Mouse (Mus musculus): ENCODE measurements around the gene Mamld1. TPM values are rescaled to one million over a fixed set of nuclear protein-coding genes. Genes with fewer than 3 reads are reported as not detected.
"Not testable (repeated sequence)": the region's sequence is repeated elsewhere in the genome, so short reads cannot be mapped to it uniquely, and the experiment has no call there.

Gene Mamld1
- polyA plus RNA-seq (2012; rRNA removed): 2.6 and 3.8 TPM in 2 replicates

GRCm38 (mm10) chrX:71049864-71050576, at the start of gene Mamld1:
Gene Mamld1 (plus strand): TSS chrX:71050256.
- peaks cover 2% of the 10 kb centered on the region; the same call in 1 of the 2 replicates for H3K27me3 ChIP-seq (ENCODE audit: control insufficient read depth, insufficient read depth, low read length)
- H3K27ac ChIP-seq (ENCODE audit: insufficient read depth, low read length): peak within 1 kb of the TSS; percentile 47; the same call in 1 of the 2 replicates
- WGBS: 23% methylated on average over 50 of the region's 50 CpGs
- TF ChIP-seq CTCF (IDR thresholded peaks at IDR 0.05; ENCODE audit: extremely low read depth, insufficient read depth, insufficient read length, insufficient replicate concordance) (no peak), POLR2A (IDR thresholded peaks at IDR 0.05; ENCODE audit: low read depth, low read length) (no peak)
- H3K4me1 ChIP-seq (ENCODE audit: control insufficient read depth, insufficient read depth, insufficient read length): peaks cover 2% of the 10 kb centered on the region; the same call in 1 of the 2 replicates
- H3K4me3 ChIP-seq (ENCODE audit: extremely low read depth, insufficient read depth, insufficient read length): peak within 1 kb of the TSS; percentile 40; the same call in 1 of the 2 replicates
- no peaks in the 10 kb centered on the region for H3K36me3 ChIP-seq (ENCODE audit: control insufficient read depth, insufficient read depth, low read length)
- no peak for DNase-seq (ENCODE audit: low read depth in 1 of 2, low spot score in 2 of 2)

GRCm38 (mm10) chrX:71024718-71025117, 25.3 kb upstream of the Mamld1 start:
- Histone ChIP-seq H3K4me3 (ENCODE audit: extremely low read depth, insufficient read depth, insufficient read length) (no peak overlapping the region), H3K4me1 (ENCODE audit: control insufficient read depth, insufficient read depth, insufficient read length) (no peaks in the 10 kb centered on the region), H3K27me3 (ENCODE audit: control insufficient read depth, insufficient read depth, low read length) (no peaks in the 10 kb centered on the region), H3K36me3 (ENCODE audit: control insufficient read depth, insufficient read depth, low read length) (no peaks in the 10 kb centered on the region), H3K27ac (ENCODE audit: insufficient read depth, low read length) (no peak overlapping the region)
- no peak for DNase-seq (ENCODE audit: low read depth in 1 of 2, low spot score in 2 of 2)
- TF ChIP-seq POLR2A (IDR thresholded peaks at IDR 0.05; ENCODE audit: low read depth, low read length): no peak
- TF ChIP-seq CTCF (IDR thresholded peaks at IDR 0.05; ENCODE audit: extremely low read depth, insufficient read depth, insufficient read length, insufficient replicate concordance): no peak

GRCm38 (mm10) chrX:71028007-71028406, 22.0 kb upstream of the Mamld1 start:
- no peaks in the 10 kb centered on the region for H3K36me3 ChIP-seq (ENCODE audit: control insufficient read depth, insufficient read depth, low read length)
- TF ChIP-seq CTCF (IDR thresholded peaks at IDR 0.05; ENCODE audit: extremely low read depth, insufficient read depth, insufficient read length, insufficient replicate concordance) (no peak), POLR2A (IDR thresholded peaks at IDR 0.05; ENCODE audit: low read depth, low read length) (no peak)
- no peaks in the 10 kb centered on the region for H3K4me1 ChIP-seq (ENCODE audit: control insufficient read depth, insufficient read depth, insufficient read length)
- 80% methylated on average over 4 of the region's 4 CpGs for WGBS
- H3K27ac ChIP-seq (ENCODE audit: insufficient read depth, low read length): no peak overlapping the region
- H3K4me3 ChIP-seq (ENCODE audit: extremely low read depth, insufficient read depth, insufficient read length): no peak overlapping the region
- H3K27me3 ChIP-seq (ENCODE audit: control insufficient read depth, insufficient read depth, low read length): no peaks in the 10 kb centered on the region
- DNase-seq (ENCODE audit: low read depth in 1 of 2, low spot score in 2 of 2): no peak

GRCm38 (mm10) chrX:71028976-71029375, 21.1 kb upstream of the Mamld1 start:
- H3K27ac ChIP-seq (ENCODE audit: insufficient read depth, low read length); H3K4me3 ChIP-seq (ENCODE audit: extremely low read depth, insufficient read depth, insufficient read length); H3K4me1 ChIP-seq (ENCODE audit: control insufficient read depth, insufficient read depth, insufficient read length); H3K36me3 ChIP-seq (ENCODE audit: control insufficient read depth, insufficient read depth, low read length); DNase-seq (ENCODE audit: low read depth in 1 of 2, low spot score in 2 of 2); H3K27me3 ChIP-seq (ENCODE audit: control insufficient read depth, insufficient read depth, low read length): not testable (repeated sequence)
- WGBS: 93% methylated on average over 1 of the region's 1 CpGs

- WGBS: 32% methylated on average over 26 of the region's 26 CpGs
- DNase-seq (ENCODE audit: low read depth in 1 of 2, low spot score in 2 of 2): no peak
- peak overlapping the region; percentile 47; the same call in 1 of the 2 replicates for H3K27ac ChIP-seq (ENCODE audit: insufficient read depth, low read length)
- no peaks in the 10 kb centered on the region for H3K36me3 ChIP-seq (ENCODE audit: control insufficient read depth, insufficient read depth, low read length)
- peaks cover 2% of the 10 kb centered on the region; the same call in 1 of the 2 replicates for H3K27me3 ChIP-seq (ENCODE audit: control insufficient read depth, insufficient read depth, low read length)
- TF ChIP-seq CTCF (IDR thresholded peaks at IDR 0.05; ENCODE audit: extremely low read depth, insufficient read depth, insufficient read length, insufficient replicate concordance) (no peak), POLR2A (IDR thresholded peaks at IDR 0.05; ENCODE audit: low read depth, low read length) (no peak)
- peak overlapping the region; percentile 40; the same call in 1 of the 2 replicates for H3K4me3 ChIP-seq (ENCODE audit: extremely low read depth, insufficient read depth, insufficient read length)
- H3K4me1 ChIP-seq (ENCODE audit: control insufficient read depth, insufficient read depth, insufficient read length): peaks cover 2% of the 10 kb centered on the region; the same call in 1 of the 2 replicates
These were observed 738 bp downstream of the Mamld1 start for GRCm38 (mm10) chrX:71050677-71051311.

- WGBS: 37% methylated on average over 30 of the region's 30 CpGs
- Histone ChIP-seq H3K36me3 (ENCODE audit: control insufficient read depth, insufficient read depth, low read length) (no peaks in the 10 kb centered on the region), H3K27me3 (ENCODE audit: control insufficient read depth, insufficient read depth, low read length) (peaks cover 2% of the 10 kb centered on the region; the same call in 1 of the 2 replicates), H3K4me3 (ENCODE audit: extremely low read depth, insufficient read depth, insufficient read length) (peak overlapping the region; percentile 40; the same call in 1 of the 2 replicates), H3K4me1 (ENCODE audit: control insufficient read depth, insufficient read depth, insufficient read length) (peaks cover 2% of the 10 kb centered on the region; the same call in 1 of the 2 replicates), H3K27ac (ENCODE audit: insufficient read depth, low read length) (peak overlapping the region; percentile 47; the same call in 1 of the 2 replicates)
- no peak for DNase-seq (ENCODE audit: low read depth in 1 of 2, low spot score in 2 of 2)
- no peak for TF ChIP-seq CTCF (IDR thresholded peaks at IDR 0.05; ENCODE audit: extremely low read depth, insufficient read depth, insufficient read length, insufficient replicate concordance)
- TF ChIP-seq POLR2A (IDR thresholded peaks at IDR 0.05; ENCODE audit: low read depth, low read length): no peak
These were observed 1.5 kb downstream of the Mamld1 start for GRCm38 (mm10) chrX:71051361-71052114.
